Mouse (Mus musculus) cerebellum, postnatal 25 days (tissue): ENCODE results near the gene Lrfn1.
"Not testable (repeated sequence)": the region's sequence is repeated elsewhere in the genome, so short reads cannot be mapped to it uniquely, and the experiment has no call there.

Experiments
- DNase-seq, 2 experiments: peaks; one replicate each; pipeline ENCODE4 v3.0.0; 2021; ENCODE audit warnings: mixed read lengths in 2 of 2

Lrfn1 gene

DNA sequence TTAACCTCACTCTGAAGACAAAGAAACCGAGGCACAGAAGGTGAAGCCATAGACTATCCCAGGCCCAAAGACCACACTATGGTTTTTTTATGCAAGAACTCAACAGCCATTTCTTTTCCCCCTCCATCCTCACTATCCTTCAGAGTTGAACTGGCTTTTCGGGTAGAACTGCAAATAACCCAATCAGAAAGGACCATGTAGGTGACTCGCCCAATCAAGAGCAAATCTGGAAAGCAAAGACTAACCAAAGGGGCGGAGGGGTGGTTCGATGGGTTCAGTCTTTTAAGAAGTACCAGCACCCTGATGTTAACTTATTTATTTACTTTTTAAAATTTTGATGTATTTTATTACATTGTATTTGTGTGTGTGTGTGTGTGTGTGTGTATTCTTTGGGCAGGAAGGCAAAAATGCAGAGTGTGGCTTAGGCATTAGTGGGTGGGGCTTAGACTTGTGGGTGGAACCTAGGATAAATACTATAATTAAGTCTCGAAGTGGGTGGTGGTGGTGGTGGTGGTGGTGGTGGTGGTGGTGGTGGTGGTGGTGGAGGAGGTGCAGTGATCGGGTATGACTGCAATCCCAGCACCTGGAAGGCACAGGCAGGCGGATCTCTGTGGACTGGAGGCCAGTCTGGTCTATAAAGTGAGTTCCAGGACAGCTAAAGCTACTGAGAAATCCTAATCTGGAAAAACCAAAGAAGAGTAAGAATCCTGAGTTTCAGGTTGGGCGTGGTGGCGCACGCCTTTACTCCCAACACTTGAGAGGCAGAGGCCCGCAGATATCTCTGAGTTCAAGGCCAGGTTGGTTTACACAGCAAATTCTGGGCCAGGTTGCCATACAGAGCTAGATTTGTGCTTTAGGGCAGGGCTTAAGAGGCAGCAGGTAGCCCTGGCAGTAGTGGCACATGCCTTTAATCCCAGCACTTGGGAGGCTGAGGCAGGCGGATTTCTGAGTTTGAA, 3.6 kb upstream of the Lrfn1 start:
- DNase-seq = no peak

DNA sequence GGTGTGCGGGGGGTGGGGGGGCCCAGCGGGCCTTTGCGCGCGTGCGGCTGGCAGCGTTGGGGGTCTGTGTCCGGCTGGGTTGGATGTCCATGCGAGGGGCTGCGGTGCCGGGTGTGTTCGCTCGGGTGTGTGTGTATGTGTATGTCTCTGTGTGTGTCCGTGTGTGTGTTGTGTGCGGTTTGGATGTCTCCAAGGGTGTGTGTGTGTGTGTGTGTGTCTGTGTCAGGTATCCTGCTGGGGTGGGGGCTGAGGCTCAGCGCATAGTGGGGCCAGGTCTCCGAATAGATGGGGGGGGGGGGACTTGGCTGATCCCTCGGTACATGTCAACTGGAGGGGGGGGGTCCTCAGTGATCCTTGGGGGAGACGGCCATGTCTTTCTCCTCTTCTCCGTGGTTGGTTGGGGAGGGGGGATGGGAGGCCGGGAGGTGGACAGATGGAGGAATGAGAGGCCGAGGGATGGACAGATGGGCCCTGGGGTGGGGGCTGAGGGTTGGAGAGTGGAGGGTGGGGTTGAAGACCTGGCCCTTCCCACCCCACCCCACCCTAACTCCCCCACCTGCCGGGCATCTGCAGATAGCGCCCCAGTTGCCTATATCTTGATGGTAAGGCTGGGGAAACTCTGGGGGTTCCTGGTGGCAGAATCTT, 703 bp downstream of the Lrfn1 start:
- DNase-seq = peak; percentile 43 to 72

DNA sequence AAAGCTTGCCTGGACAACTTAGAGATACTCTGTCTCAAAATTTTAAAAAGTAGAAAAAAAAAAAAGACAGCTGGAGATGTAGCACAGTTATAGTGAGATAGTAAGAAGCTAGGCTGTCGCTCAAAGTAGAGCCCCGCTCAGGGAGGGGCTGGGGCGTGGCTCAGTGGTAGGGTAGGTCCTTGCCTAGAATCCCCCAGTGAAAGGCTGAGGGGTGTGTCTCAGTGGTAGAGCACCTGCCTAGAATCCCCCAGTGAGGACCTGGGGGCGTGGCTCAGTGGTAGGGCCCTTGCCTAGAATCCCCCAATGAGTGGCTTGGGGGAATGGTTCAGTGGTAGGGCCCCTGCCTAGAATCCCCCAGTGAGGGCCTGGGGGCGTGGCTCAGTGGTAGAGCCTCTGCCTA, 8.6 kb downstream of the Lrfn1 start:
- DNase-seq = no peak

GRCm38 (mm10) chr7:28462769-28463168, 11.0 kb downstream of the Lrfn1 start:
- DNase-seq = no peak

GRCm38 (mm10) chr7:28464416-28465212, 12.8 kb downstream of the Lrfn1 start:
- peak; percentile 88 to 94 for DNase-seq

- DNase-seq = peak; percentile 17 to 22
These were observed 15.0 kb downstream of the Lrfn1 start for GRCm38 (mm10) chr7:28466721-28467212.

DNA sequence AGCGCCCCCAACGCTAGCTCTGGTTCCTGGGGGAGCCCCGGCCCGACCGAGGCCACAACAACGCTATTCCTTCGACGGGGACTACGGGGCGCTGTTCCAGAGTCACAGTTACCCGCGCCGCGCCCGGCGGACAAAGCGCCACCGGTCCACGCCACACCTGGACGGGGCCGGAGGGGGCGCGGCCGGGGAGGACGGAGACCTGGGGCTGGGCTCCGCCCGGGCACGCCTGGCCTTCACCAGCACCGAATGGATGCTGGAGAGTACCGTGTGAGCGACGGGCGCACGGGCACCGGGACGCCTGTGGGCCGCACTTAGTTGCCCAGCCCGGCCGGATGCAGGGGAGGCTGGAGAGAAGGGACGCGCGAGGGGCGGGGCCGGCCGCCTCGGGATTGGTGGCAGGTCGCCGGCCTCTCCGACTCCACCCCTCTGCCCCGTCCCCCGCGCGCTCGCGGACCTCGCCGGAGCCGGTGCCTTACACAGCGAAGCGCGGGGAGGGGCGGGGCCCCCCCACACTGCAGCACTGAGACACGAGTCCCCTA, 15.5 kb downstream of the Lrfn1 start:
- DNase-seq = peak; percentile 25 to 40

DNA sequence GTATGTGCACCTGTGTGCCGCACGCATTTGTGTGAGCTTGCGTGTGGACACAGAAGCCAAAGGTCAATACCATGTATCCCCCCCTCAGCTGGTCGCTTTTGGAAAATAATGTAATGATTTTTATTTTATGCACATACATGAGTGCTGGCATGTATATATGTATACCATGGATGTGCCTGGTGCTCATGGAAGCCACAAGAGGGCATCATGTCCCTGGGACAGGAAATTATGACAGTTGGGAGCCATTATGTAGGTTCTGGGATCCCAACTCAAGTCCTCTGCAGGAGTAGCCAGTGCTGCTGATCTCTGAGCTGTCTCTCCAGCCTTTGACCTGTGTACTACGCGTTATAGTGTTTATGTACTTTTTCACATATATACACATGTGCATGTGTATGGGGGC, 24.4 kb downstream of the Lrfn1 start:
- no peak for DNase-seq

- no peak for DNase-seq
These were observed 25.6 kb downstream of the Lrfn1 start for GRCm38 (mm10) chr7:28477363-28477762.

- DNase-seq = no peak
These were observed 27.1 kb downstream of the Lrfn1 start for GRCm38 (mm10) chr7:28478854-28479253.

DNA sequence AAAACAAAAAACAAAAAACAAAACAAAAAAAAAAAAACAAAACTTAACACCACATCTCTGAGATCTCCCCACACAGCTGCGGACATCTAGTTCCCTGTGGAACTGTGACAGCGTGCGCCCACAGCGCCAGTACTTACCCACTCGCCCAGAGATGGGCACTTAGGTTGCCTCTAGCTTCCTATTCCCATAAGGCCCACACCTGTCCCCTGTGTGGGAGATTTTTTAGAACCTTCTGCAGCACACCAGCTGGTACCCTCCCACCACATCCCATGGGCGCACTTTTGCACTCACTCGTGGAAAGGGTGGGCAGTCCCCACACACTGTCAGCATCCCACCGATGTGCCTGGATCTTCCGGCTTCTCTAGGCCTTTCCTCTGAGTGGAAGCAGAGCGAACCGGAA, 31.1 kb downstream of the Lrfn1 start:
- no peak for DNase-seq

- DNase-seq = no peak
These were observed 32.4 kb downstream of the Lrfn1 start for GRCm38 (mm10) chr7:28484192-28484591.

DNA sequence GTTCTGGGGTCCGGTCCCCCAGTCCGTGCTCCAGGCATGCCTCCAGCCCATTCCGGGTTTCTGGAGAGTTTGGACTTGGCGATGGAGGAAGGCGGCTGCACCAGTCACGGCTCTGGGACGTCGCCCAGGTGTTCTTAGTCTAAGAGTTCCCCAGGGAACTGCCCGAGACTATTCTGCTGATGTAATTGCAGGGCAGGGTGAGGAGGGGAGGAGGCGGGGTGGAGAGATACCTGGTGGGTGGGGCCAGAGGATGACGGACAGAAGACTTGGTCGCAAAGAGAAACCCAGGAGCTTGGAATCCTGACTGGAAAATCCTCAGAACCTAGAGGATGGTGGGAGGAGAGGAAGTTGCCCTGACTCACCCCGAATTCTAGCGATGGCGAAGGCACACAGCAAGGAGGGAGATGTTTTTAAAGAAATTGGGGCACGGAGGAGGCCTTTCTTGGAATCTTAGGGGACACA, 36.3 kb downstream of the Lrfn1 start:
- DNase-seq = peak; percentile 35 to 58

DNA sequence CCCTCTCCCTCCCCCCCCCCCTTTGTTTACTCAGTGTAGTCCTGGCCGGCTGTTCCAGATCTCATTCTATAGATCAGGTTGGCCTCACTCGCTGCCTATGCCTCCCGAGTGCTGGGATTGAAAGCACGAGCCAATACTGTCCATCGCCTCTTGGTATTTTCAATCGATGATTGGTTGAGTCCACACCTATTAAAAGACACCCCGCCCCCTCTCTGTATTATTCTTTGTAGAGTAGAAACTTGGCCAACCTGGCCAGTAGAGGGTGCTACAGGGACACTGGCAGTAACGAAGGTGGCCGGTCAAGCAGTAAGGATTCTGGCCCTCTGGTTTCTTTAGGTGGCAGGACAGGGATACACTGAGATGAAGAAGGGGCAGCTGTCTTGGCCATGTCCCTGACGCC, 38.6 kb downstream of the Lrfn1 start:
- DNase-seq = peak; percentile 82 to 90

DNA sequence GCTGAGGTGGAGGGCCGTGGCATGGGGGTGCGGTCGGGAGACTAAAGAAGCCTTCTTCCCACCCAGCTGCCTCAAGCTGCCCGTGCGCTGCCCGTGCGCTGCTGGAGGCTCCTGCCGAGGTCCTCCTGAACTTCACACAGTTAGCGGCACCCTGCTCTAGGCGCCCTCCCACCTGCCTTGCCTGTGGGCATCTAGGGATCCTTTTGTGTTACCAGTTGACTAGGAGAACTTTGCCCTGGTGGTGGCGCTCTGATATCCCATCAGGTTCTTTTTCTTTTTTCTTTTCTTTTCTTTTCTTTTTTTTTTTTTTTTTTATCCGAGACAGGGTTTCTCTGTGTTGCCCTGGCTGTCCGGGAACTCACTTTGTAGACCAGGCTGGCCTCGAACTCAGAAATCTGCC, 39.1 kb downstream of the Lrfn1 start:
- peak in 1 of 2 experiments; percentile 28 for DNase-seq

- DNase-seq = no peak
These were observed 40.5 kb downstream of the Lrfn1 start for GRCm38 (mm10) chr7:28492310-28492709.

GRCm38 (mm10) chr7:28495426-28495825, 43.6 kb downstream of the Lrfn1 start:
- DNase-seq = no peak

DNA sequence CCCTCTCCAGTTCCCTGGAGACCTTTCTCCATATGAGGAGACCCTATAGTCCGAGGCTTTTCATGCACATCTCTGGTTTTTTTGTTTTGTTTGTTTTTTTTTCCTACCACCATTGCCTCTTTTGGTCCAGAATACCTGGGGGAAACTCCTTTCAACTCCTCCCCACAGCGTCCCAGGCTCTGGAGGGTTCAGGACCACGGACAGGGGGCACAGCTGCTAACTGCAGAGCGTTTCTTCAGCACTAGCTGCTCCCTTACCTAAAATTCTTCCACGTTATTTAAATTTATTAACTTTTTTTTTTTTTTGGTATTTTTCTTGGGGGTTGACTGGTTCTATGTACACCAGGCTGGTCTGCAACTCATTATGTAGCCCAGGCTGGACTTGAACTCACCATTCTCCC, 53.8 kb downstream of the Lrfn1 start:
- no peak for DNase-seq

- DNase-seq = not testable (repeated sequence)
These were observed 57.3 kb downstream of the Lrfn1 start for GRCm38 (mm10) chr7:28509121-28509520.

DNA sequence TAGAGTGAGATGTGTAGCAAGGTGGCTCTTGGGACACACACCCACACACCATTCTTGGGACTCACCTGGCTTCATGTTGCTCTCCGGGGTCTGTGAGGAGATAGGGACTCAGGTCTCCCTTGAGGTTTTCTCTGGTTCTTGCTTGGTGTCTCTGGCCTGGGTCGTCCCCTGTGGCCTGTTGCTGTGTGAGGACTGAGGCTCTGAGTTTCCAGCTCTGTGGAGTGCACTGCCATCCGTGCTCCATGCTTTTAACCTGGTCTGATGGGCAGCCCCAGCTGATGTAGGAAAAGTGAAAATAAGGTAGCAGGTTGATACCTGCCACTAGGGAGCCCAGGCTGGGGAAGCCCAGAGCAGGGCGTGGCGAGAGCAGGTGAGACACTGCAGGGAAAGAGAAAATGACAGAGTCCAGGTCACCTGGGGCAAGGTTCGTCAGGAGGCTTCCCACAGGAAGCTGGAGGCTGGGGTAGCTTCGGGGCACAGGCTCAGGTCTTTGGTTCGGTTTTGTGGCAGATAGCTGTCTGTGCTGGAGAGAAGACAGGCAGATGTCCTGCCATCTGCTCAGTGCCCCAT, 58.7 kb downstream of the Lrfn1 start, which contains the start of gene Ifnl2:
Gene Ifnl2, minus strand, starts transcription at position 51 of the 570 bp plus-strand sequence.
- peak in 1 of 2 experiments; percentile 5 for DNase-seq

DNA sequence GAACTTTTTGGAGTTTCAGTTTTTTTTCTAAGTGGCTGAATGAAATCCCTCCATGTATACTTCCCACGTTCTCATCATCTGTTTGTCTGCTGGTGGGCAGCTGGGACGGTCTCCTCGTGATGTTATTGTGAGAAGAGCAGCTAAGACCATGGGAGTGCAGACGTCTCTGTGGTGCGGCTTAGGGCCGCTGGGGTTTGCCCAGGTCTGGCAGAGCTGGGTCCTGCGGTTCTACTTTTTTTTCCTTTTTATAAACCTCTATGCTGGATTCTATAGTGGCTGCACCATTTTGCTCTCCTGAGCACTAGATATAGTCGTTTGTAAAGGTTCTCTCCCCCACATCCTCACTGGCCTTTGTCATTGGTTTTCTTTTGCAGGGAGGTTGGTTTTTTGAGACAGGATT, 59.7 kb downstream of the Lrfn1 start:
- no peak for DNase-seq
